Mouse (Mus musculus) heart, embryonic 11.5 days (tissue): ENCODE data around the gene Eno1. TPM values are rescaled to one million over a fixed set of nuclear protein-coding genes. Genes with fewer than 3 reads are reported as not detected.
A peak's percentile ranks its signal among the peaks of the same experiment; 100 is the strongest.

Experiments
- ATAC-seq: fragments of 200-750 bp; cut with Nextera tagmentation; replicated peaks from 2 replicates; pipeline ENCODE4 v1.8.0; 2017; ENCODE audit warnings: moderate library complexity; ENCODE audit not compliant: insufficient number of reproducible peaks, low FRiP score, low TSS enrichment
- H3K27ac ChIP-seq: fragments of 300-500 bp; sonication (generic); 2 replicates; pipeline ENCODE4 v1.5.1; 2014; ENCODE audit warnings: mild to moderate bottlenecking, low read depth, low read length
- H3K27me3 ChIP-seq: fragments of 300-500 bp; sonication (generic); 2 replicates; pipeline ENCODE4 v1.6.1; 2014; ENCODE audit warnings: mild to moderate bottlenecking, low read length, mixed read lengths; ENCODE audit not compliant: control insufficient read depth, insufficient read depth
- H3K36me3 ChIP-seq: fragments of 300-500 bp; sonication (generic); 2 replicates; pipeline ENCODE4 v1.6.1; 2014; ENCODE audit warnings: mild to moderate bottlenecking, low read length, moderate library complexity, mixed read lengths; ENCODE audit not compliant: control insufficient read depth, insufficient read depth
- H3K4me1 ChIP-seq: fragments of 300-500 bp; sonication (generic); 2 replicates; pipeline ENCODE4 v1.6.1; 2014; ENCODE audit warnings: low read length; ENCODE audit not compliant: control insufficient read depth, insufficient read depth
- H3K4me2 ChIP-seq: fragments of 300-500 bp; sonication (generic); 2 replicates; pipeline ENCODE4 v1.6.1; 2014; ENCODE audit warnings: mild to moderate bottlenecking, moderate library complexity
- H3K4me3 ChIP-seq: fragments of 300-500 bp; sonication (generic); 2 replicates; pipeline ENCODE4 v1.5.1; 2014; ENCODE audit warnings: low read depth, low read length
- H3K9ac ChIP-seq: fragments of 300-500 bp; sonication (generic); 2 replicates; pipeline ENCODE4 v1.6.1; 2014; ENCODE audit warnings: mild to moderate bottlenecking, low read depth, low read length, moderate library complexity
- H3K9me3 ChIP-seq: fragments of 300-500 bp; sonication (generic); replicated peaks from 2 replicates; pipeline ENCODE4 v1.6.1; 2016; ENCODE audit warnings: low read length; ENCODE audit not compliant: control insufficient read depth
- WGBS: fragments of 180-500 bp; shearing (Covaris S2); extraction: QIAGEN DNeasy Blood & Tissue Kit; methylation state at CpG from one replicate; pipeline ENCODE4 v1.1.7; 2014; ENCODE audit not compliant: insufficient replicate concordance; 5-methylcytosine and 5-hydroxymethylcytosine counted together
- polyA plus RNA-seq: library from polyadenylated mRNA; unstranded; fragments of >200 nt; fragmentation: Nextera tagmentation; extraction: Ambion mirVana; gene quantifications from 2 replicates; pipeline ENCODE4 v1.2.1, GENCODE M21; 2014

Eno1 gene
- polyA plus RNA-seq, 1 experiment from 2014 or later, result 2,057 TPM

- H3K4me2 ChIP-seq, result no peak overlapping the region
- H3K36me3 ChIP-seq, result peaks cover 3% of the 10 kb centered on the region
- no peaks in the 10 kb centered on the region for H3K9me3 ChIP-seq
- ATAC-seq, result no peak
- H3K4me1 ChIP-seq, result peaks cover 18% of the 10 kb centered on the region
- WGBS, result 77% methylated on average over 7 of the region's 7 CpGs
- H3K27me3 ChIP-seq, result no peaks in the 10 kb centered on the region
- no peak overlapping the region for H3K4me3 ChIP-seq
- no peak overlapping the region for H3K27ac ChIP-seq
- no peak overlapping the region for H3K9ac ChIP-seq
Measured at GRCm38 (mm10) chr4:150260111-150260510, 23.6 kb downstream of the Eno1 start.

GRCm38 (mm10) chr4:150260745-150261144 is 24.2 kb downstream of the Eno1 start:
- H3K4me3 ChIP-seq, result no peak overlapping the region
- no peaks in the 10 kb centered on the region for H3K27me3 ChIP-seq
- no peak overlapping the region for H3K4me2 ChIP-seq
- H3K36me3 ChIP-seq, result peaks cover 2% of the 10 kb centered on the region
- ATAC-seq, result no peak
- H3K9me3 ChIP-seq, result no peaks in the 10 kb centered on the region
- 36% methylated on average over 6 of the region's 6 CpGs for WGBS
- H3K9ac ChIP-seq, result no peak overlapping the region
- peaks cover 18% of the 10 kb centered on the region for H3K4me1 ChIP-seq
- H3K27ac ChIP-seq, result no peak overlapping the region

DNA sequence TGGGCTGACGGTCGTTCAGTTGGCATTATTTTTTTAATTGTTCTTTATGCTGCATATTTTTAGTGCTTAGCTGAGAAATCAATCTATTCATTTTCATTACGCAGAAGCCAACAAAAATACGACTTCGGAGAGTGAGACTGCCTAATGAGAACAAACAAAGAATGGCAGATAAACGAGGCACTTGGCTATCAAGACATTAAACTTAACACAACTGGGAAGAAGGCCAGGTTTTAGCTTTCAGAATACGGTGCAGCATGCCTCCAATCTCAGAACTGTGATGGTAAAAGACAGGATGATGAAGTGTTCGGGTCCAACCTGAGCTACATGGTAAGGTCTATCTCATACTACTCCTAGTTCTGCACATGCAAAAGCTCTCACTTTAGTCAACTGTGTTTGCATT is 25.8 kb downstream of the Eno1 start:
- Histone ChIP-seq H3K27me3 (no peaks in the 10 kb centered on the region), H3K4me3 (no peak overlapping the region), H3K27ac (no peak overlapping the region), H3K4me2 (no peak overlapping the region), H3K9me3 (no peaks in the 10 kb centered on the region), H3K9ac (no peak overlapping the region), H3K36me3 (no peaks in the 10 kb centered on the region; the same call in 1 of the 2 replicates), H3K4me1 (peaks cover 14% of the 10 kb centered on the region)
- ATAC-seq, result no peak
- 79% methylated on average over 8 of the region's 8 CpGs for WGBS

DNA sequence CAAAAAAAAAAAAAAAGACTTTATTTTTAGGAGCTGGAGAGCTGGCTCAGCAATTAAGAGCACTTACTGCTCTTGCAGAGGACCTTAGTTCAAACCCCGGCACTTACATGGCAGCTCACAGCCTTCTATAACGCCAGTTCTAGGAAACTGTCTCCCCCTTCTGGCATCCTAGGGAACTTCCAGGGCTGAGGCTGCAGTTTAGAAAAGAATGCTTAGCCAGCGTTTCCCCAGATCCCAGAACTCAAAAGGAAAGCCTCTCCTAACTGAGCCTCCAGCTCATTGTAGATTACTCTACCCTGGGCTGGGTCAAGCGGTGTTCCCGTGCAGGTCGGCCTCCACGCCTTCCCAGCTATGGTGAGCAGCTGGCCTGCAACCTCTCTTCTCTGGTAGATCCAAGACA is 28.4 kb downstream of the Eno1 start:
- WGBS, result 49% methylated on average over 7 of the region's 7 CpGs
- no peak for ATAC-seq
- Histone ChIP-seq H3K9me3 (no peaks in the 10 kb centered on the region), H3K27ac (no peak overlapping the region), H3K9ac (no peak overlapping the region), H3K27me3 (no peaks in the 10 kb centered on the region), H3K36me3 (no peaks in the 10 kb centered on the region; the same call in 1 of the 2 replicates), H3K4me1 (peaks cover 13% of the 10 kb centered on the region), H3K4me3 (no peak overlapping the region), H3K4me2 (no peak overlapping the region)

- Histone ChIP-seq H3K27me3 (no peaks in the 10 kb centered on the region), H3K4me1 (peaks cover 14% of the 10 kb centered on the region), H3K4me3 (no peak overlapping the region), H3K9ac (no peak overlapping the region), H3K36me3 (no peaks in the 10 kb centered on the region; the same call in 1 of the 2 replicates), H3K4me2 (no peak overlapping the region), H3K27ac (no peak overlapping the region), H3K9me3 (no peaks in the 10 kb centered on the region)
- ATAC-seq, result no peak
- WGBS, result 69% methylated on average over 5 of the region's 5 CpGs
Measured at GRCm38 (mm10) chr4:150265471-150265870, 28.9 kb downstream of the Eno1 start.

- no peak overlapping the region for H3K9ac ChIP-seq
- H3K9me3 ChIP-seq, result no peaks in the 10 kb centered on the region
- WGBS, result 76% methylated on average over 21 of the region's 21 CpGs
- H3K27me3 ChIP-seq, result no peaks in the 10 kb centered on the region
- H3K4me1 ChIP-seq, result peaks cover 14% of the 10 kb centered on the region
- H3K36me3 ChIP-seq, result no peaks in the 10 kb centered on the region; the same call in 1 of the 2 replicates
- H3K4me3 ChIP-seq, result no peak overlapping the region
- ATAC-seq, result no peak
- no peak overlapping the region for H3K4me2 ChIP-seq
- no peak overlapping the region for H3K27ac ChIP-seq
Measured at GRCm38 (mm10) chr4:150266655-150267223, 30.2 kb downstream of the Eno1 start.

- Histone ChIP-seq H3K36me3 (no peaks in the 10 kb centered on the region), H3K4me3 (no peak overlapping the region), H3K27ac (0 out of 2 replicates have a peak overlapping the region, but pooled peaks have one; percentile 2), H3K4me2 (no peak overlapping the region), H3K9me3 (no peaks in the 10 kb centered on the region), H3K27me3 (no peaks in the 10 kb centered on the region), H3K4me1 (peaks cover 27% of the 10 kb centered on the region), H3K9ac (no peak overlapping the region)
- ATAC-seq, result no peak
- whole genome bisulfite sequencing, result 82% methylated on average over 33 of the region's 33 CpGs
Measured at GRCm38 (mm10) chr4:150268674-150269653, 32.4 kb downstream of the Eno1 start.

DNA sequence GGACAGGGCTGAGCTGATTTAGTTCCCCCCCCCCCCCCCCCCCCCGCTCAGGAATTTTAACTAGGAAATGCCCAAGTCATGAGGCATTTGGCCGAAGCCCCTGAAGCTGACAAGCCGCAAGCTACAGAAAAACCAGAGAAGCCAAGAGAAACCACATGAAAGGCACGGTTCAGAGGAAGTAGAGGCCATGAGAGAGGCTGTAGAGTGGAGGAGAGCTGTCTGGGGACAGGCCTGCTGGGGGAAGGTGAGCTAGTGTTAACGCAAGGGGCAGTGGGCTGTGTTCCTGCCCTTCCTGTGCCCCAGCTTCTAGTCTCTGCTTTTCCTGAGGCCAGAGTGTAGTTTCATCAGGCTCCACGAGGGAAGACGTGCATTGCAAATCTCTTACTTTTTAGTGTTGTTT is 33.2 kb downstream of the Eno1 start:
- H3K36me3 ChIP-seq, result no peaks in the 10 kb centered on the region
- 0 out of 2 replicates have a peak overlapping the region, but pooled peaks have one; percentile 1 for H3K4me2 ChIP-seq
- no peak overlapping the region for H3K4me3 ChIP-seq
- ATAC-seq, result no peak
- no peaks in the 10 kb centered on the region for H3K9me3 ChIP-seq
- H3K9ac ChIP-seq, result no peak overlapping the region
- peaks cover 27% of the 10 kb centered on the region for H3K4me1 ChIP-seq
- H3K27ac ChIP-seq, result peak overlapping the region; percentile 48
- H3K27me3 ChIP-seq, result no peaks in the 10 kb centered on the region
- WGBS, result 24% methylated on average over 6 of the region's 7 CpGs
